Mouse (Mus musculus) erythroid progenitor cell, adult 5-6 weeks (primary cell): Measurements from ENCODE around the gene Gphn. TPM values are rescaled to one million over a fixed set of nuclear protein-coding genes. Genes with fewer than 3 reads are reported as not detected.

Source experiments
- ATAC-seq: replicated peaks from 2 replicates; pipeline ENCODE4 v1.8.0; 2016; ENCODE audit warnings: moderate number of reproducible peaks, mild to moderate bottlenecking, moderate TSS enrichment, inconsistent platforms; ENCODE audit not compliant: poor library complexity, low FRiP score, severe bottlenecking
- total RNA-seq, 2 experiments: library from RNA; stranded (forward) in 1 of 2; stranded (reverse) in 1 of 2; fragments of 150-400 nt in 1 of 2; fragments of 186-747, 209-891 nt in 1 of 2; gene quantifications; 2 replicates each; pipeline versions ENCODE4 v1.2.3 to v1.2.4; 2015 to 2017; ENCODE audit warnings: low replicate concordance in 2 of 2

Gphn gene
- total RNA-seq, 2 experiments from 2014 or later: 0.68 to 1.3 TPM

DNA sequence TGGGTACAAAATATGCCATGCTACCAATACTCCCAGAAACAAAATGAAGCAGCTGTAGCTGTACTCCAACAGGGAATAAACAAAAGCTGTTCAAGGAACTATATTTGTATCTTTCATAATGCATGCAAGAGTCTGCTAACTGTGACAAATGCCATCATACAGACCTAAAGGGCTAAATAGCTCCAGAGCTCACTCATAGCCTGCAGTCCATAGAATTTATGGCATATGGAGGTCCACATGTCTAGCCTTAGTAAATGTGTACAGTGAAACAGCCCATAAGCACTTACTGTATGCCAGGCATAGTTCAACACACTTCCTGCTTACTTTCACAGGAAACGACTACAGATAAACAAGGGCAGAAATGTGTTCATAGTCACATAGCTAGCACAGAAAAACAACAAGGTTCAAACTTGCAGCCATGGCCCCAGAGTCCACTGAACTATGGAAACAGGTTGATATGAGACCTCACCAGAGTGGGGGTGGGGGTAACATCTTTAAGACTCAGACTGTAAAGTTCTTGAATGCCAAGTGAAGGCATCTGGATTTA is 459.6 kb downstream of the Gphn start:
- no peak for ATAC-seq

GRCm38 (mm10) chr12:78688876-78689275 is 462.7 kb downstream of the Gphn start:
- ATAC-seq: no peak

DNA sequence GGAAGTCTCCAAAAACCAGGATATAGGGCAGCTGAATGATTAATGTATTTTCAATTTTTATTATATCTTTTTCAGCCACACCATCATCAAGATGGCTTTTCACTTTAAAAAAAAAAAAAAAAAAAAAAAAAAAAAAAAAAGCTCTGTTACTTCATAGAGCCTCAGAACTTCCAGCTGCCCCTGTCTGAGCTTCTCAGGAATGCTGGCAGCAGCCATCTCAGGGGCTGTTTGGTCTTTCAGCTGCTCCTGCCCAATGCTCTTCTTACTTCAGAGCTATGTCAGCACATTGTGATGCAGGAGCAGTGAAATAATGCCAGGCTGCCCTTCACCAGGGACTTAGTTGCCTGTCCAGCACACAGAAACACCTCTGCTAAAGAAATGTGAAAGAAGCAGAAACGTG is 465.1 kb downstream of the Gphn start, which contains the start of gene Fam71d:
Gene Fam71d (plus strand): TSS at position 211 of the 400 bp plus-strand sequence.
- ATAC-seq: no peak

GRCm38 (mm10) chr12:78693281-78693680 is 467.1 kb downstream of the Gphn start:
- no peak for ATAC-seq

DNA sequence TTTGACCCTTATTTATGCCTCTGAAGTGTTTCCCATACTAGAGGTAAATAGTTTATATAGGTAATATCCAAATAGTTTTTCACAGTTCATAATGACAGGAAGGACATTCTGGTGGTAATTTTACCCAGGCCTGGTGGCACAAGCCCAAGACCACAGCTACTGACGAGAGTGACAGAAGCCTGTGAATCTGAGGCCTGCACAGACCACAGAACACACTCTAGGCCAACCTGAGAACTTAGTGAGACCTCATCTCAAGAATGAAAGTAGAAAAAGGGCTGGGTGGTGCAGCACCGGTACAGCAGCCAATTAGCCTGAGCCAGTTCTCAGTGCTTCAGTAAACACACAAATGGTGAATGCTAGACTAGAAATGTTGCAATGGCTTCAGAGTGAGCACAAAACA is 491.6 kb downstream of the Gphn start:
- ATAC-seq: no peak

- ATAC-seq: no peak
These were observed 501.5 kb downstream of the Gphn start for GRCm38 (mm10) chr12:78727723-78728122.

Other genes with a start within 250 kb of the Gphn start
- gene Gm6657, start 32.1 kb upstream of the Gphn start, total RNA-seq (2015; ENCODE audit: low replicate concordance): not detected in 2 replicates
- gene Gm6657, start 32.1 kb upstream of the Gphn start, total RNA-seq (2017; ENCODE audit: low replicate concordance): not detected in 2 replicates